Mouse (Mus musculus): ENCODE data around the gene Vav1.

- TF ChIP-seq CTCF (IDR thresholded peaks at IDR 0.05; ENCODE audit: low read depth) (no peak), EP300 (optimal IDR thresholded peaks at IDR 0.05) (no peak)
These were observed 70.2 kb downstream of the Vav1 start for GRCm38 (mm10) chr17:57349067-57349466.
